Mouse (Mus musculus): Measurements from ENCODE around the gene Vkorc1l1. TPM values are rescaled to one million over a fixed set of nuclear protein-coding genes. Genes with fewer than 3 reads are reported as not detected.
A peak's percentile ranks its signal among the peaks of the same experiment; 100 is the strongest.

Gene Vkorc1l1
- polyA plus RNA-seq, 1 experiment = 19.5 TPM

DNA sequence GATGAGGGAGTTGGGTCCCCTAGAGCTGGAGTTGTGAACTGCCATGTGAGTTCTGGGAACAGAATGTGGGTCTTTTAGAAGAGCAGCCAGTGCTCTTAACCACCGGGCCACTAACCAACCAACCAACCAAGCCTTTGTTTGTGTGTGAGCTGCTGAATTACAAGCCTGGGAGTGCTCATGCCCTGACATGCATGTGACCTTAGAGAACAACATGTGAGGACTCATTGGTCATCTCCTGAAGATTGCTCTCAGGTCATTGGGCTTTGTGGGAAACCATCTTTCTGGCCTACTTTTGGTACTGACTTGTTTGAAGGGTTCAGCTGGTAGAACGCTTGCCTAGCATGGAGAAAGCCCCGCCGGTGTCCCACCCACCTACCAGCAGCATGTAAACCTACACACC is 68.0 kb downstream of the Vkorc1l1 start:
- no peaks in the 10 kb centered on the region for H3K4me1 ChIP-seq (ENCODE audit: control insufficient read depth, insufficient read depth, low read length)
- 97% methylated on average over 4 of the region's 4 CpGs for WGBS
- TF ChIP-seq CTCF (IDR thresholded peaks at IDR 0.05; ENCODE audit: insufficient read depth, low read length) (no peak), POLR2A (IDR thresholded peaks at IDR 0.05; ENCODE audit: borderline replicate concordance, extremely low read depth, low read depth, low read length) (no peak)
- no peak for DNase-seq
- H3K4me3 ChIP-seq (replicated peaks; ENCODE audit: extremely low read depth, low read depth, low read length) = no peak overlapping the region

DNA sequence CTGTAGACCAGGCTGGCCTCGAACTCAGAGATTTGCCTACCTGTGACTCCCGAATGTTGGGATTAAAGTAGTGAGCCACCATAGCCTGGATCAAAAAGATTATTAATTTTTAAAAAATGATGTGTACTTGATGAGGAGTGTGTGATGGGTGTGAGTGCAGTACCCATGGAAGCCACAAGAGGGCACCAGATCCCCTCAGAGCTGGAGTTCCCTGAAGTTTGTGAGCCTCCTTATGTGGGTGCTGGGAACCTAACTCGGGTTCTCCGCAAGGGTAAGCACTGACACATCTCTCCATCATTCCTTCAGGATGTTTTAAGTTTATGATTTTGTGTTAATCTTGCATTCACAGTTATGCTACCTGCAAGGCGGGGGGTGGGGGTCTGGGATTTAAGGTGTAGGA is 69.2 kb downstream of the Vkorc1l1 start:
- H3K4me1 ChIP-seq (ENCODE audit: control insufficient read depth, insufficient read depth, low read length) = no peaks in the 10 kb centered on the region
- 93% methylated on average over 5 of the region's 5 CpGs for WGBS

GRCm38 (mm10) chr5:130015104-130015503 is 73.3 kb downstream of the Vkorc1l1 start:
- TF ChIP-seq POLR2A (IDR thresholded peaks at IDR 0.05; ENCODE audit: borderline replicate concordance, extremely low read depth, low read depth, low read length) (no peak), CTCF (IDR thresholded peaks at IDR 0.05; ENCODE audit: insufficient read depth, low read length) (0 out of 2 replicates have a peak, but pooled peaks have one; percentile 2)
- Histone ChIP-seq H3K4me3 (replicated peaks; ENCODE audit: extremely low read depth, low read depth, low read length) (no peak overlapping the region), H3K4me1 (ENCODE audit: control insufficient read depth, insufficient read depth, low read length) (no peaks in the 10 kb centered on the region)
- DNase-seq = no peak
- 97% methylated on average over 3 of the region's 3 CpGs for WGBS

More for the DNA sequence above, 69.2 kb downstream of the Vkorc1l1 start:
- DNase-seq = no peak
- H3K4me3 ChIP-seq (replicated peaks; ENCODE audit: extremely low read depth, low read depth, low read length) = no peak overlapping the region
- TF ChIP-seq CTCF (IDR thresholded peaks at IDR 0.05; ENCODE audit: insufficient read depth, low read length) = peak; percentile 47
- no peak for TF ChIP-seq POLR2A (IDR thresholded peaks at IDR 0.05; ENCODE audit: borderline replicate concordance, extremely low read depth, low read depth, low read length)

DNA sequence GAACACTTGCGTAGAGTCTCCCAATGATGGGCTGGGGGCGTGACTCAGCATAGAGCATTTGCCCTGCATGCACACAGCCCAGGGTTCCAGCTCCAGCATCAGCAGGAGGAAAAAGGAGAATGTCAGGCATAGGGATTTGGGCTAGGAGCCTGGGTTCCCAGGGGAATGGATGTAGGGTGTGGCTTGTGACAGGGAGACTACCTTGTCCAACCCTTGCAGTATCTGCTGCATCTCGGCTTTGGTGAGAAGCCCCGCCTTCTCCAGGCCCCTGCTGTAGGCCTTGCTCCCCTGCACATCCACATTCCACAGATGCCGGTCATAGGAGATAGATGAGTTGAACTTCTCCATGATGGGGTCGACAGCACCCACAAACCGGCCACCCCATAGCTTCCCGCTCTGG is 77.7 kb downstream of the Vkorc1l1 start:
- no peak for DNase-seq
- Histone ChIP-seq H3K4me3 (replicated peaks; ENCODE audit: extremely low read depth, low read depth, low read length) (no peak overlapping the region), H3K4me1 (ENCODE audit: control insufficient read depth, insufficient read depth, low read length) (no peaks in the 10 kb centered on the region)
- 67% methylated on average over 8 of the region's 8 CpGs for WGBS
- TF ChIP-seq CTCF (IDR thresholded peaks at IDR 0.05; ENCODE audit: insufficient read depth, low read length) = no peak
- no peak for TF ChIP-seq POLR2A (IDR thresholded peaks at IDR 0.05; ENCODE audit: borderline replicate concordance, extremely low read depth, low read depth, low read length)

DNA sequence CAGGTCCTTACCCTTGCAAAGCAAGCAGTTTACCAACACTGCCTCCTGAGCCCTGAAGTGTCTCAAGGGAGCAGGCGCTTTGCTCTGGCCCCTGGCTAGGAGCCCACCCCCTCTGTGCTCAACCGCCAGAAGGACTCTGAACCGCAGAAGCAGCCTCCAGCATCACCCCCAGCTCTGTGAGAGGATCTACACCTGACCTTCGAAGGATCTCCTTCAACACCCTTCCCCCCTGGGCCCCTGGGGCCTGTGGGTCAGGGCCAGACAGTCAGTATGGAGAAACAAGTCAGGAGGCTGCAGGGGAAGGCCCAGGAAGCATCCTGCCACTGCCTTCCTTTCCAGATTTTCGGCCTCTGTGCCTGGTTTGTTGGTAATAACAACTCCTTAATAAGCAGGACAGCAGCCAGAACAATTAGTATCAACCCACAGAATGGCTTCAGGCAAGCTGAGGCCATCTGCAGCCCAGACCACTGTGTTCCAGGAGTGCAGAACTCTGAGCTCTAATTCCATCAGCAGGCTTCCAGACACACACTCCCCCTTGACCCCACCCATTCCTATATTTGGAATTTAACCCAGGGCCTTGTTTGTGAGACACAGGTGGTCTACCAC is 79.7 kb downstream of the Vkorc1l1 start:
- 70% methylated on average over 5 of the region's 5 CpGs for whole genome bisulfite sequencing
- no peak overlapping the region for H3K4me3 ChIP-seq (replicated peaks; ENCODE audit: extremely low read depth, low read depth, low read length)
- TF ChIP-seq POLR2A (IDR thresholded peaks at IDR 0.05; ENCODE audit: borderline replicate concordance, extremely low read depth, low read depth, low read length) (no peak), CTCF (IDR thresholded peaks at IDR 0.05; ENCODE audit: insufficient read depth, low read length) (no peak)
- no peaks in the 10 kb centered on the region for H3K4me1 ChIP-seq (ENCODE audit: control insufficient read depth, insufficient read depth, low read length)
- DNase-seq = no peak

DNA sequence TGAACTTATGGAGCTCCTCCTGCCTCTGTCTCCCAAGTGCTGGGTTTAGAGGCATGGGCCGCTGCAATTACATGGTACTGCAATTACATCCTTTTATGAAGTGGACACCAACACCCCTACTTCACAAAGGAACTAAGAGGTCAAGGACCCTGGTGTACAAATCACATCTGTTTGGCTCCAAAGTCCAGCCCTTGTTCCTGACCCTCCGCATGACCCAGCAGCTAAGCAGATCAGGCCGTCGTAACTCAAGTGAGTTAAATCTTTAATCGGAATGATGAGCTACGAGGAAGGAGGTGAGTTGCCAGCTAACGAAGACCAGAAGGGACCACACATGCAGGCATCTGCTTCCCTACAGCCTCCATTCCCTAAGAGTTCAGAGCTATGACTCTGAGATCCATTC is 80.6 kb downstream of the Vkorc1l1 start:
- TF ChIP-seq POLR2A (IDR thresholded peaks at IDR 0.05; ENCODE audit: borderline replicate concordance, extremely low read depth, low read depth, low read length) = no peak
- no peak for TF ChIP-seq CTCF (IDR thresholded peaks at IDR 0.05; ENCODE audit: insufficient read depth, low read length)
- Histone ChIP-seq H3K4me1 (ENCODE audit: control insufficient read depth, insufficient read depth, low read length) (no peaks in the 10 kb centered on the region), H3K4me3 (replicated peaks; ENCODE audit: extremely low read depth, low read depth, low read length) (no peak overlapping the region)
- DNase-seq = no peak
- 86% methylated on average over 7 of the region's 7 CpGs for WGBS

GRCm38 (mm10) chr5:130023067-130023766 is 81.4 kb downstream of the Vkorc1l1 start:
- WGBS = 34% methylated on average over 12 of the region's 12 CpGs
- no peak for DNase-seq

GRCm38 (mm10) chr5:130023767-130024539 is 82.2 kb downstream of the Vkorc1l1 start:
- WGBS = 0% methylated on average over 32 of the region's 32 CpGs
- H3K4me3 ChIP-seq (replicated peaks; ENCODE audit: extremely low read depth, low read depth, low read length) = peak overlapping the region; percentile 70
- no peaks in the 10 kb centered on the region for H3K4me1 ChIP-seq (ENCODE audit: control insufficient read depth, insufficient read depth, low read length)
- TF ChIP-seq CTCF (IDR thresholded peaks at IDR 0.05; ENCODE audit: insufficient read depth, low read length) (peak; percentile 82), POLR2A (IDR thresholded peaks at IDR 0.05; ENCODE audit: borderline replicate concordance, extremely low read depth, low read depth, low read length) (peak; percentile 43; the same call in 1 of the 2 replicates)
- peak; percentile 87 for DNase-seq

More at GRCm38 (mm10) chr5:130023067-130023766, 81.4 kb downstream of the Vkorc1l1 start:
- H3K4me3 ChIP-seq (replicated peaks; ENCODE audit: extremely low read depth, low read depth, low read length) = no peak overlapping the region
- H3K4me1 ChIP-seq (ENCODE audit: control insufficient read depth, insufficient read depth, low read length) = no peaks in the 10 kb centered on the region
- TF ChIP-seq POLR2A (IDR thresholded peaks at IDR 0.05; ENCODE audit: borderline replicate concordance, extremely low read depth, low read depth, low read length) = no peak
- no peak for TF ChIP-seq CTCF (IDR thresholded peaks at IDR 0.05; ENCODE audit: insufficient read depth, low read length)

- H3K4me1 ChIP-seq (ENCODE audit: control insufficient read depth, insufficient read depth, low read length) = peaks cover 3% of the 10 kb centered on the region; the same call in 1 of the 2 replicates
- 61% methylated on average over 5 of the region's 5 CpGs for WGBS
- no peak for DNase-seq
- TF ChIP-seq POLR2A (IDR thresholded peaks at IDR 0.05; ENCODE audit: borderline replicate concordance, extremely low read depth, low read depth, low read length) (no peak), CTCF (IDR thresholded peaks at IDR 0.05; ENCODE audit: insufficient read depth, low read length) (no peak)
- no peak overlapping the region for H3K4me3 ChIP-seq (replicated peaks; ENCODE audit: extremely low read depth, low read depth, low read length)
These were observed 85.4 kb downstream of the Vkorc1l1 start for GRCm38 (mm10) chr5:130027134-130027533.

Data from lung, adult 2 months (tissue).